Mouse (Mus musculus) kidney, postnatal 14 days (tissue): Measurements from ENCODE around the gene Macrod1.
A peak's percentile ranks its signal among the peaks of the same experiment; 100 is the strongest.

Experiments
- DNase-seq: peaks from one replicate; pipeline ENCODE4 v3.0.0; 2022; ENCODE audit warnings: mixed read lengths

Macrod1 gene

DNA sequence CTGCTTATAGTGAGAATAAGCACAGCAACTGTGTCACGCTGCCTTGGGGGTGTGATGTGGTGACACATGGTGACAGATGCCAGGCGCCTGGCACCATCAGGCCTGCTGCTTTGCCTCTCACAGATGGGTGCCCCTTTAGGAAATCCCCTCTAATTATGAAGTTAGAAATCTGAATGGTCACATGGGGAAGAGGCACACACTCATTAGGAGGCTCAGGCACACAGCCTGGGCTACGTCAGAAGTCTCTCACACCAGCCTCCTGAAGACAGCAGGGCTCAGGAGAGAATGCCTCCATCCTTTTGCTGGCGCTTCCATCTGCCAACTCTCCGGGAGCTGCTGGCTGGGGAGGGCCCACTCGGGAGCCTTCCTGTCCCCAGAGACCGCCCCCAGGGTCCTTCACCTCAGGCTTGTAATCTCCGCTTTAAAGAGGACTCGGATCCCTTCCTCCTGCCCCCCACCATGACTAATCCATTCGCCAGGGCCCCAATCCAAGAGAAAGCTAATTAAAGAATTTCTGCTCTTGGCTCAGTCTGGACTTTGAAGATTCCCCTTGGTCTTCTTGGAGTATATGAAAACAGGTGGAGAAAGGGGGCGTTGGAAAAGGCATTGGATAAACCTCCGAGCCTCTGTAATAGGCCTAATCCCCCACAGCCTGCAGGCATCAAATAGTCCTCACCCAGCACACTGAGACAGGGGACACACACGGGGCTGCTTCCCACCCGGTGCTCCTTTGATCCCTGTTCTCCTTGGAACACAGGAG, 26.6 kb downstream of the Macrod1 start:
- no peak for DNase-seq

DNA sequence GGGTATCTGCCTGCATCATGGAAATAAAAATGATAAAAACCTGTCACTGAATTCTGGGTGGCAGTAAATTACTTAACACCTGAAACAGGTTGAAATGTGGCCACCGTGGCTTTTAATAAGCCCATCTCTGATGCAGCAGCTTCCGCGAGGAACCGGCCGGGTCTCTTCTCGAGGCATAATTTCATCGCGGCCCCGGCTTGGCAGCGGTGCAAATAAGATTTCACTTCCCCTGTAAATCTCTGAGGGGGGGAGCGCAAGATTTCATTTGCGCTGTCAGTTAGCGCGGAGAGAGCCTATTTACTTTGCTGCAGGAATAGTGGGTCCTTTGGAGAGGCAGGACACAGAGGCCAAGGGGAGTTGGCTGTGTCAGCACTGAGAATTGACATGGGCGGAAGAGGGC, 28.1 kb downstream of the Macrod1 start:
- DNase-seq, result no peak

DNA sequence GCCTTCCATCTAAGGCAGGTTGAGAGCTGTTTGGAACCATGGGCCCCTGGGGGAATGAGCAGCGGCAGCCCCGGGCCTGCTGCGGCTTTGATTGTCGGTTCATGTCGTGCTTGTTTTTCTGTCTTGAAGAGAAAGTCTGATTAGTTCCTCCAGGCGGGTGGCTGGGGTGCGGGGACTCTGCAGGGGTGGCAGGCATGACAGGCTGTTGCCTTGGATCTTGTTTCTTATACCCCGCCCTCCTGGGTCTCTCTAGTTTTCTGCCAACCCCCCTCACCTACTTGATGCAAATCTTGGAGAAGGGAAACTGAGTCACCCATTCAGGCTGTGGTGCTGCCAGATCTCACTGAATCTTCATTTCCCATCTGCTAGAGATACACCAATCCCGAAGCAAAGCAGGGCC, 31.9 kb downstream of the Macrod1 start:
- DNase-seq, result no peak

DNA sequence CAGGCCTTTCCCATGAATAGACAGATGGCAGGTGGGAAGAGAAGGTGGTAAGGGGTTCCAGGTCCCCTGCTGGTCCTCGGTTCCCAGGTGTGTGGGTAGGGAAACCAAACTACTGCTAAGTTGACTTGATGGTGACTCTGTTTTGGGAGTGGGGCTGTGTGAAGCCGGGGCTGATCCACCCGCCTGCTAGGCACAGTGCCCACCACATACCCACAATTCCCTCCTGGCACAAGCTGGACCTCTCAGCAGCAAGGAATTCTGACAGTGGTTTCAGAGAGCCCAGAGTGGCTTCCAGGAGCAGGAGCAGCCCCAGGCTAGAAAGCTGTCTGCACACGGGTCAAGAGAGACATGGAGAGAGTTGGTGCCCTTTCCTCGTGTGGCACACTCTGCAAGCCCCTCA, 32.4 kb downstream of the Macrod1 start:
- no peak for DNase-seq

DNA sequence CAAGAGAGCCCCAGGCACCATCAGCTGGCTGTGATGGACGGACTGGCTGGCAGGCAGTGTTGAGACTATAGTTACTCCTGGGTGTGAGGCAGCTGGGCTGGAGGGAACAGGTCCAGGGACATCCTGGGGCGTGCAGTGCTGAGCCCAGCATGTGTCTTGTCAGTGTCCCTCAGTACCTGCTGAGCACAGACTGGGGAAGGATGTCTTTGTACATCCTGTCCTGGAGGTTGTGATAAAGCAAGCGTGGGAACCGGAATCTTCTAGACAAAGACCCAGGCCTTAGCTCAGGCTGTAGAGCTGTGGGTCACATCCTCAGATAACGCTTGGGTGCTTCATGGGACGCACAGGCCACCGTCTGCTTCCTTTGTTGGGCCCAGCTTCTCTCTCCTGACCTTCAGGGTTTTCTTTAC, 33.2 kb downstream of the Macrod1 start:
- no peak for DNase-seq

DNA sequence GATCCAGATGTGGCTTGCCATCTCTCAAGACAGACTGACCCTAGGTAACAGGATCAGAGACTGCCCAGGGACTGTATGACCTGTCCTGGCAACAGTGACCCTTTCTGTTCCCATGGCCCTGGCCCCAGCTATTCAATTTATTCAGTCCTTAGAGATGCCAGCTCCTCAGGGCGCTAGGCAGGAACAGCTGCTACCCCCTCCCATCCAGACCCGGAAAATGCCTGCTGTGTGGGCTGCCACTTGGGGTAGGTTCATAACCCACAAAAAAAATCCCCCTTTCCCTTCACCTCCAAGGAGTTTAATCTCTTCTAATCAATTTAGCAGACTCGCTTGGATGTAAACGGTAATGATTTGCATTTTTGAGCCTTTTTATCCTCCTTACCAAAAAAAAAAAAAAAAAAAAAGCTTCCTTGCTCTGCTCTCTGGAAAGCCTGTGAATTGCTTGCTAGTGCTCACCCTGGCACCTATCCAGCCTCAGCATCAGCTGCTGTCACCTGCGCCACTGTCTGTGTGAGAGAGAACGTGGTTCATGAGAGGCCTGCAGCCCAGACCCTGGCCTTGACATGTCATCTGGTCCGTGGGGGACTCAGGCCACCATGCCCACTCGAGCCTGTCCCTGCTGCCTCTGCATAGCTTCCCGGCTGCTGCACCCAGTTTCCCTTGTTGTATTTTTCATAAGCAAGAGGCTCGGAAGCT, 33.9 kb downstream of the Macrod1 start:
- DNase-seq, result no peak

DNA sequence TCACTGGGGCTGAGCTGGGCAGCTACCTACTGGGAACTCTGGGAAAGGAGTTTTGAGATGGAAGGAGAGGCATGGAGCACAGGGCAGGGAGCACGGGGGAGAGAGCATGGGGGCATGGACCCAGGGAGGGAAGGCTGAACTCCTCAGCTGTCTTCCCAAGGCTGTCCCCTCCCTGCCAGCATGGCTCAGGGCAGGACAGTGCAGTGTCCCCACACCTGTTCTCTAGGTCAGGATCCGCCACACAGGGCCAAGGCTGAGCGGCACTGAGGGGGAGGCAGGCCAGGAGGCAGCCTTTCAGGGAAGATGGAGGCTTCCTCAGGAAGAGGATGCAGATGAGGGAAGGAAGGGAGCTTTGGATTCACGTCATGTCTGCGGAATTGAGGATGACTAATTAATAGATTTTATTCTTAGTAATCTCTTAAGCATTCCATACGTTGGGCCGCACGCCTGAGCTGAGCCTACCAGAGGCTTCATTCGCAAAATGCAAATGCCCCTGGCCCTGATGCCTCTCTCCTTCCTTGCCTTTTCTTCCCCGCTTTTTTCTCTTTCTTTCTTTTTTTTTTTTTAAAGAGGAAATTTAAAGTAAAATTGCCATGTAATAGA, 34.9 kb downstream of the Macrod1 start:
- DNase-seq, result no peak

DNA sequence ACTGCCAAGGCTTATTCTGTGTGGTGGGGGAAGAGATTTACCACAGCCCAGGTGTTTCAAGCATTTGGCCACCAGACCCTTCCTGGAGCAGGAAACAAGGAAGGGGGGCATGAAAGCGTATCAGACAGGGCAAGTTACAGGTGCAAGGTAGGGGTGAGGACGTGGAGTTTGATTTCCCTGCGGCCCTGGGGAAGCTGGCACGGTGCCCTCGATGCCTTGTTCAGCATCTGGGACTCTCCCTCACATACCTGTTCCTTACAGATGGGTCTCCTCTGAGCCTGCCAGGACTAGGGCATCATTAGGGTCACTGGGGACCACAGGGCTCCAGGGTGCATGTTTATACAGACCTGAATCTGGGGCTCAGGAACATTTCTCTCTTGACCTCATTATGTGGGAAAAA, 36.1 kb downstream of the Macrod1 start:
- peak; percentile 29 for DNase-seq

DNA sequence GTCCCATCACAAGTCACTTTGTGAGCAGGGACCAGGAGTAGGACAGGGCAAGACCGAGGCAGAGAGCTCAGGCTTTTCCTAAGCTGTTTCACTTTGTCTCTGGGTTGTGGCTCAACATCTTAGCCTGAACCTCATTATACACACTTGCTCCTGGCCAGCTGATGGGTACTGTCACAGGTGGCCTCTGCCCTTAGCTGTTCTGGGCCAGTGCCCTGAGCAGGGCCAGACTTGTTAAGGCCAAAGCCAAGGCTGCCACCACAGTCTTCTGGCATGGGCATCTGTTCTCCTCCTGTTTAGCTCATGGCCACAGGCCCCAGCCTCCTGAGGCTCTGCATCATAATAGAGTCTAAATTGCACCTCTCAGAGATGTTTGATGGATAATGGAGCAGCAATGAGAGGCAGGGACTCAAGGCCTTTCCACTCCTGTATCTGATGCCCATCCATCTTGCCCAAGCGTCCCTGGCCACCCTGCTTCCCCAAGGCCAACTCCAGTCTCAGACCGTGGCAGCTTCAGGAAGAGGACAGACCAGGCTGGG, 43.1 kb downstream of the Macrod1 start:
- no peak for DNase-seq

DNA sequence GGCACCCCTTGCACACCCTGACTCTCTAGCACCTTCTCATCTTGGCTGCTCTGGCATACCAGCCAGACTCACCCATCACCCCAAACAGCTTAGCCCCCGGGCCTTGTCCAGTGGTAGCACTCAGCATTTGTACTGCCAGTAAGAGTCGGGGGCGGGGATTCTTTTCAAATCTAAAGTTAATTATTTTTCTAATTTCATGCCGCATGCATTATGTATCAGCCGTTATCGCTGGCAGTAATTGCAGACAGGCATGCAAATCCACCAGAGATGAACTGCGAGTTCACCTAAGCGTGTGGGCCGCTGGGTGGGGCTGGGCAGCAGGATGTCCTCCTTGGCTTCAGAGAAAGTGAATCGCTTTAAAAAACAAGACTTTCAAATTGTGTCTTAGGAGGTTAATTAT, 45.4 kb downstream of the Macrod1 start:
- DNase-seq, result no peak

DNA sequence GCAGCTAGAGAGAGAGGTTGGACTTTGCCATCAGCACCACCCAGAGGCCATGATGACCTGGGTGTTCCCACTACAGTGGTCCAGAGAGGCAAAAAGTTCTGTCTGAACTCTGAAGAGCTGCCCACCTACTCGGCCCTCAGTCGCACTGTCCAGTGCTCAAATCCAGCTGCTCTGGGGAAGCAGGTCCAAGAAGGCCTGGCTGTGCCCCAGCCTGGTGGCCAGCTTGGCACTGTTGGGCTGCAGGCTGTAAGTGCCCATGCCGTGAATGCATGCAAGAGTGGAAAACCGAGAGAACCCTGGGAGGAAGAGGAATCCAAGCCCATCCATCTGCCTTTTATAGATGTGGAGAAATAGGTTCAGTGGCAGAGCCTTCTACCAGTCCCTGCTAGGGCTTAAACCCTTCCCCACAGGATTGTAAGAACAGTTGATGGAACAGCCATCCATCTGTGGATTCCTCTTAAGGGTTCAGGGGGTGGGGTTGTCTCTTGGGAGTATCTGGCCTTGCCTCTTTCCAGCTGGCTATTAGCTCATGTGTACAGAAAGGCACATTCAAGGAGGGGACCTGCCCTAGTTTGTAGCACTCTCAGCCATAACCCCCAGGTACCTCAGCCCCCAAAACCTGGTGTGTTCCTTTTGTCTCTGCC, 46.9 kb downstream of the Macrod1 start:
- no peak for DNase-seq

DNA sequence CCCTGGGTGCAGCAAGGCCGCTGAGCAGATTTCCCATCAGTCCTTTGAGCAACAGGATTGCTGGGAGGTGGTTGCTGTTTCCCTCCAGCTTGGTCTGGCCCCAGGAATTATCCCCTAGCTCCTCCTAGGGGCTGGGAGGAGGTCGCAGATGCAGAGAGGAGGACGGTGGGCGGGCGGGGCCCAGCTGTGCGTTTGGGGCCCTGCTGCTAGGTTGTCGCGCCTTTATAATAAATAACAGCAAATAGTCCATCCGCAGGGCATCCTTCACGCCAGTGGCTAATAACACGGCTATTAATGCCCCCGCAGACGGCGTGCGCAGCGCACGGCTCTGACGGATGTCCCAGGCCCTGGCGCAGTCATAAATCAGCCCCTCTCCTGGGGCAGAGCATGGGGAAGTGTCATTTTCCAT, 47.4 kb downstream of the Macrod1 start:
- peak; percentile 36 for DNase-seq

DNA sequence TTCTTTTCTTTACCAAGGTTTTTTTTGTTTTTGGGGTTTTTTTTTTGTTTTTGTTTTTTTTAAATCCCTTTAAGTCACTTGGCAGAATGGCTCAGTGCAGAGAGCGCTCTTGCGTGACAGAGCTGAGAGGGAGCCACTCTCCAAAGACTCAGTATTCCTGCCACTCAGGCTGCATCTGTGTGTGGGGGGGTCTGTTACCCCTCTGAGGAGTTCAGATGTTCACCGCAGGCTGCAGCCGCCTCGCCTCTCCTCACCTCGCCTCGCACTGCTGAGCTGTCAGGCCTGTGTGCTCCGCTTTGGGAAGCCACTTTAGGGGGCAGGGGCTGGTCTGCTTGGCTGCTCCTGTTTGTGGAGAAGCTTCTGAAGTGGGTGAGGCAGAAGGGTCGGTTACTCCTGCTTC, 48.9 kb downstream of the Macrod1 start, which contains the start of gene Flrt1:
Gene Flrt1, minus strand, starts transcription at position 186 of the 400 bp plus-strand sequence.
- peak; percentile 33 for DNase-seq

DNA sequence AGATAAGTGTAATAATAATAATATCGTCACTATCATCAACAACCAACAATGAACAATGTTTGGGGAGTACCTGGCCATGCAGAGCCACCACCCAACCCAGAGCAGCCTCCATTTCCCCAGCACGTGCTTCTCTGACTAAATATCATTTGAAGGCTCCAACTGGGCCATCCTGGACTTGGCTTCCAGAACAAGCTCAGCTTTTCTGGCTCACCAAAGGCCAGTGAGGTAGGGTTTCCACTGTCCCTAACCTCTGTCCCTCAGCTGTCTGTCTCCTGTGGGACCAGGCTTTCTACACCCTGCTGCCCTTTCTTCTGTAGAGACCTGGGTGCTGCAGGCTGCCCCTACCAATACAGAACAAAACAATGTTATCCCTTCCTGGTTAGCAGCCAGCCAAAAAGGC, 50.0 kb downstream of the Macrod1 start:
- DNase-seq, result no peak

DNA sequence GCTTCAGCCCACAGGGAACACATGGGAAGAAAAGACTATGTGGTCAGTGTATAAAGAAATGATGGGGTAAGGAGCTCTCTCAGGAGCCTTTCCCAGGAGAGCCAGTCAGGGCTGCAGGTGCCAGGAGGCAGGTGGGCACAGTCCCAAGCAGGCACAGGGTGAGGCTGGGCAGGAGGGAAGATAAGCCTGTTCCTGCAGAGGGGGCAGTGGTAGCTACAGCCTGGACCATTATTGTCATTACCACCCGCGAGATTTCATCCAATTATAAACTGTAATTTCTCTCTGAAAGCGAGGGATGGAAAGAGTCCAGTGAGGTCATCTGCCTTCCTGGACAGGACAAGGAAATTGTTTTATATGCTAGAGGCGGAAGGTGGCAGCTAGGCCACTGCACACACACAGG, 50.6 kb downstream of the Macrod1 start:
- DNase-seq, result no peak

DNA sequence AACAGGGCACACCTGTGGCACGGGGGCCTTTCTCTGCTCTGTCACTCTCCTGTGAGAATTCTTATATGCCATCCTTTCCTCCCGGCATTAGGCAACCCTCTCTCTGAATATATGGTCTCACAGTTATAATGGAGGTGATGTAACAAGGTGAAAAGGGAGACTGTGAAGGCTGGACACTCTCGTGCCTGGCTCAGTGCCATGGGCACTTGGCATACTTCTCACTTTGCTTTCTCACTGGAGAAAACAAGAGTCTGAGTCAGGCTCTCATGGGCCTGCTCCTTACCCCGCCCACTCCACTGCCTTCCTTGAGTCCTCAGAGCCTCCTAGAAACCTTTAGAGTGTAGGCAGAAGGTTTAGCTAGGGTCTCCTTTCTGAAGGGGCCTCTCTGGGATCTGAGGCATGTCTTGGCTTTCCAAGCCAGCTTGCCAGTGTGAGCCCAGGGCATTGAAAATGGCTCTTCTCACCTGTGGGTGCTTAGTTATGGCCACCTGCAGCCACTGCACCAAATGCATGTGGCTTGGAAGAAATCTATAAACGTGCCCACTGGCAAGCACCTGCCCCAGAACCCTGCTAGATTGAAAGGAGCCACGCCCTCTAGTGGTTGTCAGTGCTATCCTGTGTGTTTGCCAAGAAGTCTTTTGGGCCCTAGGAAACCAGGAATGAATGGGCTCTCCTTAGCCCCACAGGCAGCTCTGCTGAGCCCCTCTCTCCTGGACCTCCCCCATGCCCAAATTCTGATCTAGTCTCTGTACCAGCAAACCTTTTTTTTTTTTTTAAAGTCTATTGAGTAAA, 51.7 kb downstream of the Macrod1 start:
- peak; percentile 68 for DNase-seq

DNA sequence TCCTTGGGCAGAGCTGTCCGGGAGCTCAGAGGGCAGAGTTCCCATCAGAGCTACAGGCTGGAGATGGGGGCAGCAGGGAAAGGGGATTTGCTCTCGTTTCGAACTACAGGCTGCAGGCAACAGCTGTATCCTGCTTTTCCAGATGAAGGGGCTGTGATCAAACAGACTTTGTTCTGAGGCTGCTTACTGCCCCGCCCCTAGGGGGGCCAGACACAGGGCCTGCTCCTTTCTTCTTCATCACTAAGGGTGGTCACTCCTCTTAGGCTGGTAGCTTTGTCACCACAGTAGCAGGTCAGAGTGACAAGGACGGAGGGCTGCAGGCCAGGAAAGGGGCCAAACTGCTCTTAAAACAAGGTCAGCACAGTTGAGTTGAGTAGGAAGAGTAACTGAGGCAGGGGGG, 53.5 kb downstream of the Macrod1 start:
- DNase-seq, result no peak

DNA sequence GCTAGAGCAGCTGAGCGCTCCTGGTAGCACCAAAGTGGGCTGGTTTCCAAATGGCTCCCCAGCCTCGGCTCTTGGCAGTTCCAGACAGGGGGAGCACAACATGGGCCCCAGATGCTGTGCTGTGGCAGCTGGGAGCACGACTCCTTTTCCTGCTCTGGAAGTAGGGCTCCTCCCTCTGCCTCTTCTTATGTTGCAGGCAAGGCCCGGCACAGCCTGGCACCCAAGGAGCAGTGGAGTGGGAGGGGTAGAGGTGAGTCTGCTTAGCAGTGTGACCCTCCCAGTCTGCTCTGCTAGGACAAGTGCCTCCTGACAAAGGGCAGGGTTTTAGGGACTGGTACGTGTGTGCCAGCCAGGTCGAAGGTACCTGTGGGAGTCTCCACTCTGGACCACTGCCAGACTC, 54.3 kb downstream of the Macrod1 start:
- peak; percentile 24 for DNase-seq

DNA sequence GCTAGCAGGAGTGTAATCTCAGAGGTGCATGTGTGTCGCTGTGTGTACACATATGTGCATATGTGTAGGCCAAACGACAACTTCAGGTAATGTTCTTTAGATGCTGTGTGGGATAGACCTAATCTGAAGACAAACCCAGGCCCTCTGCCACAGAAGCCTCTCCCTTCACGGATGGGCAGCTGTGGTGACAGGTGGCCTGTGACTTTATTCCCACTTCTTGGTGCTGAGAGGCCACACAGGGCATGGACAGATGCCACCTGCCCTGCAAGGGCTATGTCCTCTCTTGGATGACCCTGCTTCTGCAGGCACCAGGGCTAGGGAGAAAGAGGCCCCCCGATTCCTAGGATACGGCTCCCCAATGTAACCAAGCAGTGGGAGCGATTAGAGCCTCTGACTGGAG, 54.7 kb downstream of the Macrod1 start:
- no peak for DNase-seq

DNA sequence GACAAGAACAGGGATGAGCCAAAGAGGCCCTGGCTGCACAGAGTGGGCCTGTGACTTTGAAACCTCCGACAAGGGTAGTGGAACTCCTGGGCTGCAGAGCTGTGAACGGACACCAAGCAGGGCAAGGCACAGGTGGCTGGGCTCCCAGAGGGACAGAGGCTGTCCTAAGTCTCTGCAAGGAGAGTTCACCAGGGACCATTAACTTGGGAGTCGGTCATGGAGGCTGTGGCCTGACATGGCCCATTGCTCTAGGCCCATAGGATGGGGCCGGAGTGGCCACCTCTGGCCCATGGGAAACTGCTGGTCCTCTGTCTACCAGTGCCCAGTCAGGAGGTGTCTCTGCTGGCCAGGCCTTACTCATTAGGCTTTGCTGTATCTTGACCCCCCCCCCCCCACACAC, 55.1 kb downstream of the Macrod1 start:
- DNase-seq, result no peak

DNA sequence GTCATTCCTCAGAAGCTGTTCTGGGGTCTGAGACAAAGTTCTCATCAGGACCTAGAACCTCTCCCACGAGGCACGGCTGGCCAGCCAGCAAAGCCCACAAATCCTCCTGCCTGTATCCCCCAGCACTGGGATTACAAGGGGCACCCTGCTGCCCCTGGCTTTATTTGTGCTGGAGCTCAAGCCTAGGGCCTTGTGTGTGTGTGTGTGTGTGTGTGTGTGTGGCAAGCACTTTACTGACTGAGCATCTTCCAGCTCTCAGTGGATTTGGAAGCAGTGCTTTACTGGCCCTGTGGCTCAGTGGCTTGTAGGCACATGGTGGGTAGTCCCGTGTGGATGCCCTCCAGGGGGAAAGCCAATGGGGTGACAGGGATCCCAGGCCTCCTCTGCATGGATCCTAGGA, 56.0 kb downstream of the Macrod1 start:
- DNase-seq, result no peak

DNA sequence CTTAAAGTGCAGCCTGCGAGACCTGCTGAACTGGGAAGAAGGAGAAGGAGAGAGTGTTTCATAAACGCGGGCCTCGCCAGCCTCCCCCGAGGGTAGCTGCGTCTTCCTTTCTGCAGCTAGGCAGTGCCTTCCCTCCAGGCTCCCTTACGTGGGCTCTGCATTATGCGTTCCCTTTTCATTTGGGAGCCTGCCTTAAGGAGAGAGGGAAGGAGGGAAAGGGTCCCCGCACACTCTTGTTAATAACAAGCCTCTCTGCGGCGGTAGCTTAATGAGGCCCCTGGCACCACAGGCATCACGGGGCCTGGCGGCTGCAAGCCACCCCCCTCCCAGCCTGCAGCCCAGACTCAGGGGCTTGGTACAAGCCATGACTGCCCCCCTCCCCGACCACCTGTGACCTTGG, 57.0 kb downstream of the Macrod1 start:
- DNase-seq, result no peak
